Mouse (Mus musculus): ENCODE results near the gene Rasal1. TPM values are rescaled to one million over a fixed set of nuclear protein-coding genes. Genes with fewer than 3 reads are reported as not detected.

The Rasal1 gene
- polyA plus RNA-seq, 1 experiment from 2014 or later = 0.07 TPM

GRCm38 (mm10) chr5:120609246-120609775, 39.3 kb upstream of the Rasal1 start:
- Histone ChIP-seq H3K4me1 (replicated peaks) (peaks cover 43% of the 10 kb centered on the region), H3K9ac (no peak overlapping the region), H3K36me3 (replicated peaks) (no peaks in the 10 kb centered on the region), H3K9me3 (replicated peaks) (no peaks in the 10 kb centered on the region), H3K4me3 (replicated peaks) (no peak overlapping the region), H3K4me2 (no peak overlapping the region), H3K27me3 (no peaks in the 10 kb centered on the region), H3K27ac (replicated peaks) (no peak overlapping the region)
- no peak for ATAC-seq (ENCODE audit: insufficient read depth)
- 76% methylated on average over 16 of the region's 16 CpGs for WGBS (ENCODE audit: insufficient replicate concordance)

GRCm38 (mm10) chr5:120610906-120611305, 37.7 kb upstream of the Rasal1 start:
- no peak for ATAC-seq (ENCODE audit: insufficient read depth)

GRCm38 (mm10) chr5:120611416-120611815, 37.2 kb upstream of the Rasal1 start:
- peak overlapping the region; percentile 92 for H3K4me2 ChIP-seq
- 0 out of 2 replicates have a peak, but pooled peaks cover 4% of the 10 kb centered on the region for H3K9me3 ChIP-seq (replicated peaks)
- H3K27me3 ChIP-seq = no peaks in the 10 kb centered on the region
- no peak for ATAC-seq (ENCODE audit: insufficient read depth)
- peak overlapping the region; percentile 50; the same call in 1 of the 2 replicates for H3K9ac ChIP-seq
- peak overlapping the region; percentile 86 for H3K27ac ChIP-seq (replicated peaks)
- peaks cover 13% of the 10 kb centered on the region for H3K36me3 ChIP-seq (replicated peaks)
- H3K4me3 ChIP-seq (replicated peaks) = peak overlapping the region; percentile 81
- H3K4me1 ChIP-seq (replicated peaks) = peaks cover 40% of the 10 kb centered on the region
- 58% methylated on average over 8 of the region's 8 CpGs for WGBS (ENCODE audit: insufficient replicate concordance)

More at GRCm38 (mm10) chr5:120610906-120611305, 37.7 kb upstream of the Rasal1 start:
- WGBS (ENCODE audit: insufficient replicate concordance) = 86% methylated on average over 5 of the region's 5 CpGs
- no peaks in the 10 kb centered on the region for H3K27me3 ChIP-seq
- 0 out of 2 replicates have a peak, but pooled peaks cover 4% of the 10 kb centered on the region for H3K9me3 ChIP-seq (replicated peaks)
- no peak overlapping the region; the same call in 1 of the 2 replicates for H3K4me3 ChIP-seq (replicated peaks)
- no peak overlapping the region for H3K27ac ChIP-seq (replicated peaks)
- peaks cover 41% of the 10 kb centered on the region for H3K4me1 ChIP-seq (replicated peaks)
- H3K9ac ChIP-seq = no peak overlapping the region
- H3K36me3 ChIP-seq (replicated peaks) = peaks cover 8% of the 10 kb centered on the region
- peak overlapping the region; percentile 92 for H3K4me2 ChIP-seq

GRCm38 (mm10) chr5:120612442-120612821, 36.2 kb upstream of the Rasal1 start, which contains the start of the genes Rita1 and Ddx54:
TSS of gene Rita1 (minus strand) at chr5:120612589.
TSS of gene Ddx54 (plus strand) at chr5:120612739.
- H3K9me3 ChIP-seq (replicated peaks) = 0 out of 2 replicates have a peak, but pooled peaks cover 4% of the 10 kb centered on the region

GRCm38 (mm10) chr5:120612822-120613604, 35.6 kb upstream of the Rasal1 start:
- Histone ChIP-seq H3K4me1 (replicated peaks) (peaks cover 34% of the 10 kb centered on the region), H3K27ac (replicated peaks) (peak overlapping the region; percentile 86), H3K27me3 (no peaks in the 10 kb centered on the region), H3K9me3 (replicated peaks) (0 out of 2 replicates have a peak, but pooled peaks cover 4% of the 10 kb centered on the region), H3K36me3 (replicated peaks) (peaks cover 24% of the 10 kb centered on the region), H3K9ac (peak overlapping the region; percentile 61), H3K4me2 (peak overlapping the region; percentile 92), H3K4me3 (replicated peaks) (peak overlapping the region; percentile 81)
- ATAC-seq (ENCODE audit: insufficient read depth) = peak; percentile 90
- under 1% methylated on average over 69 of the region's 69 CpGs for WGBS (ENCODE audit: insufficient replicate concordance)

More at GRCm38 (mm10) chr5:120612442-120612821, 36.2 kb upstream of the Rasal1 start, which contains the start of the genes Rita1 and Ddx54:
- ATAC-seq (ENCODE audit: insufficient read depth) = peak; percentile 74
- Histone ChIP-seq H3K4me2 (peak within 1 kb of the TSS; percentile 92), H3K27ac (replicated peaks) (peak within 1 kb of the TSS; percentile 86), H3K27me3 (no peaks in the 10 kb centered on the region), H3K36me3 (replicated peaks) (peaks cover 20% of the 10 kb centered on the region), H3K4me3 (replicated peaks) (peak within 1 kb of the TSS; percentile 81), H3K4me1 (replicated peaks) (peaks cover 34% of the 10 kb centered on the region), H3K9ac (peak within 1 kb of the TSS; percentile 61)
- under 1% methylated on average over 22 of the region's 22 CpGs for WGBS (ENCODE audit: insufficient replicate concordance)

GRCm38 (mm10) chr5:120615903-120616302, 32.7 kb upstream of the Rasal1 start:
- H3K36me3 ChIP-seq (replicated peaks) = peaks cover 52% of the 10 kb centered on the region
- no peaks in the 10 kb centered on the region for H3K27me3 ChIP-seq
- no peak overlapping the region for H3K4me3 ChIP-seq (replicated peaks)
- no peak overlapping the region for H3K27ac ChIP-seq (replicated peaks)
- 0 out of 2 replicates have a peak, but pooled peaks cover 4% of the 10 kb centered on the region for H3K9me3 ChIP-seq (replicated peaks)
- no peak overlapping the region for H3K9ac ChIP-seq
- no peak for ATAC-seq (ENCODE audit: insufficient read depth)
- H3K4me1 ChIP-seq (replicated peaks) = peaks cover 33% of the 10 kb centered on the region
- WGBS (ENCODE audit: insufficient replicate concordance) = 86% methylated on average over 4 of the region's 4 CpGs
- no peak overlapping the region for H3K4me2 ChIP-seq

GRCm38 (mm10) chr5:120618778-120619177, 29.8 kb upstream of the Rasal1 start:
- no peak overlapping the region for H3K4me2 ChIP-seq
- H3K27me3 ChIP-seq = no peaks in the 10 kb centered on the region
- H3K4me3 ChIP-seq (replicated peaks) = no peak overlapping the region
- ATAC-seq (ENCODE audit: insufficient read depth) = no peak
- H3K9ac ChIP-seq = no peak overlapping the region
- H3K9me3 ChIP-seq (replicated peaks) = 0 out of 2 replicates have a peak, but pooled peaks cover 4% of the 10 kb centered on the region
- H3K4me1 ChIP-seq (replicated peaks) = peaks cover 13% of the 10 kb centered on the region
- peaks cover 79% of the 10 kb centered on the region for H3K36me3 ChIP-seq (replicated peaks)
- H3K27ac ChIP-seq (replicated peaks) = no peak overlapping the region
- WGBS (ENCODE audit: insufficient replicate concordance) = 82% methylated on average over 12 of the region's 12 CpGs

- H3K9me3 ChIP-seq (replicated peaks) = 0 out of 2 replicates have a peak, but pooled peaks cover 4% of the 10 kb centered on the region
- peaks cover 83% of the 10 kb centered on the region for H3K36me3 ChIP-seq (replicated peaks)
- H3K27me3 ChIP-seq = no peaks in the 10 kb centered on the region
- H3K27ac ChIP-seq (replicated peaks) = no peak overlapping the region
- no peak overlapping the region for H3K9ac ChIP-seq
- H3K4me1 ChIP-seq (replicated peaks) = peaks cover 9% of the 10 kb centered on the region; the same call in 1 of the 2 replicates
- no peak overlapping the region for H3K4me3 ChIP-seq (replicated peaks)
- no peak for ATAC-seq (ENCODE audit: insufficient read depth)
- 18% methylated on average over 5 of the region's 5 CpGs for WGBS (ENCODE audit: insufficient replicate concordance)
- H3K4me2 ChIP-seq = no peak overlapping the region
These were observed 29.4 kb upstream of the Rasal1 start for GRCm38 (mm10) chr5:120619201-120619600.

- H3K9me3 ChIP-seq (replicated peaks) = 0 out of 2 replicates have a peak, but pooled peaks cover 4% of the 10 kb centered on the region
- 63% methylated on average over 18 of the region's 18 CpGs for WGBS (ENCODE audit: insufficient replicate concordance)
- ATAC-seq (ENCODE audit: insufficient read depth) = 0 out of 2 replicates have a peak, but pooled peaks have one; percentile 19
- no peaks in the 10 kb centered on the region for H3K27me3 ChIP-seq
- no peak overlapping the region for H3K4me3 ChIP-seq (replicated peaks)
- no peaks in the 10 kb centered on the region for H3K4me1 ChIP-seq (replicated peaks)
- H3K9ac ChIP-seq = no peak overlapping the region
- H3K27ac ChIP-seq (replicated peaks) = no peak overlapping the region
- no peak overlapping the region for H3K4me2 ChIP-seq
- peaks cover 90% of the 10 kb centered on the region for H3K36me3 ChIP-seq (replicated peaks)
These were observed 28.1 kb upstream of the Rasal1 start for GRCm38 (mm10) chr5:120620375-120621077.

GRCm38 (mm10) chr5:120621078-120621765, 27.4 kb upstream of the Rasal1 start:
- Histone ChIP-seq H3K36me3 (replicated peaks) (peaks cover 90% of the 10 kb centered on the region), H3K4me3 (replicated peaks) (no peak overlapping the region), H3K4me2 (no peak overlapping the region), H3K4me1 (replicated peaks) (no peaks in the 10 kb centered on the region), H3K9me3 (replicated peaks) (no peaks in the 10 kb centered on the region), H3K9ac (no peak overlapping the region), H3K27me3 (no peaks in the 10 kb centered on the region), H3K27ac (replicated peaks) (no peak overlapping the region)
- 75% methylated on average over 23 of the region's 23 CpGs for WGBS (ENCODE audit: insufficient replicate concordance)
- ATAC-seq (ENCODE audit: insufficient read depth) = no peak; the same call in 1 of the 2 replicates

Measured in liver, embryonic 15.5 days (tissue).